Mouse (Mus musculus) liver, postnatal 0 days (tissue): ENCODE data around the gene Ppwd1.
A peak's percentile ranks its signal among the peaks of the same experiment; 100 is the strongest.

ENCODE experiments used
- CTCF ChIP-seq: sonication (generic); IDR thresholded peaks from 2 replicates; pipeline ENCODE4 v1.5.1; 2016; ENCODE audit warnings: antibody characterized with exemption, low read depth
- EP300 ChIP-seq: IDR thresholded peaks from 2 replicates; pipeline ENCODE4 v1.6.1; 2016; ENCODE audit warnings: antibody characterized with exemption, low read depth, mild to moderate bottlenecking

DNA sequence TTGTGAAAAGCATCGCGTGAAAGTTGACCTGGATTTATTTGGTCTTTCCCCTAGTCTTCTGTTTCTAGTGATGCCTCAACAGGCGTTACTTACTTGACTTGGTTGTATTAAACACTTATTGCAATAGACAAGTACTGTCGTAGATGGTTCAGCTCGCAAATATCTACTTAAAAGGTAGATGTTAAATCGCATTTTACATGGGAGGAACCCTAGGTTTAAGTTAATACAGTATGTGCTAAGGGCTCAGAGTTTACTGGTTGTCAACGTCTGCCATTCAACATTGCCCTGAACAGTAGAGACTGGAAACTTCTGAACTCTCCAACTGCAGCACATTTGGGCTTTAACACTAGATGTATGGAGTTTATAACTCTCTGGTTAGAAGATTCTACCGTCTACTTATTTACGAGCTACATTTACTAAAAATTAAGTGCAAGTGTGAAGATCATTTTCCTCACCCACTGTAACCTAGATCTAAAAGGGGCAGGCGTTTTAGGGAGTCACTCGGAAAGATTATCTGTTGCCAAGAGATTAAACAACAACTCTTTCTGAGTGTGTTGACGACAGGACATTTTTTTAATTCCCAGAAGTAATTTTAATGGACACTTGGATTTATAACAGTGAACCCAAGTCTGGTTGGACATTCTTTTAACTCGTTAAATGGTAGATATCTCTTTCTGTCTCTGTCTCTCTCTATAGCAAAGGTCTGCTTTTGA, 49.3 kb downstream of the Ppwd1 start:
- TF ChIP-seq EP300 (peak; percentile 43; the same call in 1 of the 2 replicates), CTCF (no peak)
